Mouse (Mus musculus) brain, embryonic 14.5 days (tissue): Measurements from ENCODE around the gene Col5a1.

Experiments
- CTCF ChIP-seq: fragments of 200-500 bp; IDR thresholded peaks from 2 replicates; pipeline ENCODE4 v1.5.1; 2012; ENCODE audit warnings: inconsistent platforms, mild to moderate bottlenecking, moderate library complexity, borderline replicate concordance; ENCODE audit not compliant: insufficient read depth, insufficient read length; ENCODE audit errors: extremely low read depth
- POLR2A ChIP-seq: fragments of 200-500 bp; IDR thresholded peaks from 2 replicates; pipeline ENCODE4 v1.6.1; 2012; ENCODE audit warnings: mild to moderate bottlenecking, inconsistent platforms, borderline replicate concordance; ENCODE audit not compliant: poor library complexity, insufficient read depth, insufficient read length, severe bottlenecking; ENCODE audit errors: extremely low read depth

DNA sequence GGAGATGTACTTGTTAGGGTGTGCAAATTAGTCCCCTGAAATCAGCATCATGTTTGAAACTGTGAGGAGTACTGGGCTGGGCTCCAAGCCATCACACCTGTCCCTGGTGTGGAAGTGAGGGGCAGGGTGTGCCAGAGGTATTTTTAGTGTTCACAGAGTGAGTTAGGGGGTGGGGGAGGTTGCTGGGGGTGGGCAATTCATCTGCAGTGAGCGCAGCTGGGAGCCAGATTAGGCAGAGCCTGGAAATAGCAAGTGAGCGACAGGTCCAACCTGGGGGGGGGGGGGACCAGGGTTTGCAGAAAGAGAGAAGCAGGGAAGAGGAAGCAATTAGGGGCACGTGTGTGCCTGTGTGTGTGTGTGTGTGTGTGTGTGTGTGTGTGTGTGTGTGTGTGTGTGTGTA is 89.6 kb downstream of the Col5a1 start:
- TF ChIP-seq CTCF (no peak), POLR2A (no peak)
